Mouse (Mus musculus) Patski (cell line): ENCODE data around the gene Mfsd10. TPM values are rescaled to one million over a fixed set of nuclear protein-coding genes. Genes with fewer than 3 reads are reported as not detected.

ENCODE experiments used
- ATAC-seq: fragments of 100-300 bp; one replicate; pipeline ENCODE4 v1.8.0; 2021
- CTCF ChIA-PET: fragments of 350-600 bp; sonication (Branson Sonifier 250); formaldehyde crosslinking; loops from one replicate; lab custom pipeline; 2022; ENCODE audit warnings: inconsistent platforms; lab: Charles Lee
- POLR2A ChIA-PET: fragments of 350-600 bp; sonication (Branson Sonifier 250); formaldehyde crosslinking; loops from one replicate; lab custom pipeline; 2022; ENCODE audit warnings: antibody characterized with exemption, inconsistent platforms; lab: Charles Lee
- DNase-seq: peaks from one replicate; pipeline ENCODE4 v3.0.0-alpha.2; 2011; ENCODE audit warnings: low read depth, low spot score
- H3K27me3 ChIP-seq: fragments of 371-371 bp; one replicate; pipeline ENCODE4 v1.5.1; 2021
- CTCF ChIP-seq: fragments of 100-300 bp; IDR thresholded peaks from one replicate; pipeline ENCODE4 v1.5.1; 2021
- in situ Hi-C: fragments of 300-500 bp; cut with MboI; formaldehyde crosslinking; loops from 3 replicates; pipeline ENCODE4 v1.11.1; 2018; ENCODE audit warnings: low pct_unique_long_range_greater_than_20kb, mixed read lengths
- polyA plus RNA-seq: library from polyadenylated mRNA; unstranded; gene quantifications from one replicate; pipeline ENCODE4 v1.2.3, GENCODE M21; 2021

Mfsd10 gene
- polyA plus RNA-seq, 1 experiment from 2014 or later = 106 TPM

GRCm38 (mm10) chr5:34652961-34653360 lies 15.9 kb upstream of the Mfsd10 start:
- no peaks in the 10 kb centered on the region for H3K27me3 ChIP-seq
- ChIA-PET CTCF (interaction anchor here (2.0 kb wide), 1 partner anchor 16 kb away, joined by 6 read pairs; the partner anchor contains the start of gene Mfsd10), POLR2A (interaction anchor here (0.7 kb wide), 1 partner anchor 12 kb away, joined by 6 read pairs; no protein-coding TSS in a partner anchor)
- DNase-seq (no peak), ATAC-seq (no peak)
- no peak for TF ChIP-seq CTCF
- in situ Hi-C loops = no loop called here

GRCm38 (mm10) chr5:34647581-34647980 lies 10.6 kb upstream of the Mfsd10 start:
- no peaks in the 10 kb centered on the region for H3K27me3 ChIP-seq
- DNase-seq = no peak
- in situ Hi-C loops = no loop called here
- ATAC-seq = no peak
- ChIA-PET POLR2A (interaction anchor here (1.2 kb wide), 1 partner anchor 10 kb away, joined by 4 read pairs; no protein-coding TSS in a partner anchor), CTCF (interaction anchor here (0.6 to 4.5 kb wide), 9 partner anchors 8 to 132 kb away, joined by 3 to 30 read pairs (median 5); partner anchors contain the start of genes Grk4, Mfsd10 and Nop14)
- peak; percentile 79 for TF ChIP-seq CTCF

DNA sequence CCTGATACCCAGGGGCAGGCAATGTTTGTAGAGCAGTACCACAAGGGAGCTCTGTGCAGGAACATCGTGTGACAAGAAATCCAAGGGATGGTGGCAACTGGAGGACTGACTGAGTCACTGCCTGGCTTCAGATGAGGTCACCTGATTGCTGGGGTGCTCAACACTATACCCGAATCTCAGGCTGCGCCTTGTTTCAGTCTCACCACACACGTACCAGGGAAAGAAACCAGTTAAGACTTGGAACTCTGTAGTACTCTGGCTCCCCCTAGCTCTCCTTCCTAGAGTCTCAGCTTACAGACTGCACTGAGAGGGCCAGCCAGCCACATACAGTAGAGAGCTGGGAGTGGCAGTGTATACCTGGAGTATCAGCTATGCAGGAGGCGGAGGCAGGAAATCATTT lies 5.9 kb upstream of the Mfsd10 start:
- DNase-seq = no peak
- ChIA-PET CTCF (interaction anchor here (0.9 to 1.3 kb wide), 3 partner anchors 96 to 124 kb away, joined by 3 read pairs; no protein-coding TSS in a partner anchor), POLR2A (no interaction called here)
- TF ChIP-seq CTCF = no peak
- in situ Hi-C loops = no loop called here
- no peak for ATAC-seq
- H3K27me3 ChIP-seq = no peaks in the 10 kb centered on the region

DNA sequence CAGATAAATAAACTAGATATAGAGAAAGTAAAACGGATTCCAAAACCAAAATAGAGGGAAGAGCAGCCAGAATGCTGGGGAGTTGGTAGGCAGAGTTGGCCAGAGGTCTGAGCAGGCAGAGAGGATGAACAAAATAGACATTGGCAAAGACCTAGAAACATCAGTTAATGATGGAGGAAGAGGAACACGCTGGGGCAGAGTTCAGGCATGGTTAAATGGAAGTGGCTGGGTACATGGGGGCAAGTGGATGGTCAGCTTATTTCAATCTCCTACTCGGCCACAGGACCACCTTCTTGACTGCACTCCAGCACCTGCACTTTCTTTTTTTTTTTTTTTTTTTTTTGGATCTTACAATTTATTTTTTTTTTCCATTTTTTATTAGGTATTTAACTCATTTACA lies 5.0 kb upstream of the Mfsd10 start:
- DNase-seq = no peak
- H3K27me3 ChIP-seq = no peaks in the 10 kb centered on the region
- CTCF ChIA-PET = no interaction called here
- in situ Hi-C loops = no loop called here
- no peak for ATAC-seq
- POLR2A ChIA-PET = no interaction called here
- TF ChIP-seq CTCF = no peak

GRCm38 (mm10) chr5:34637591-34638156 lies 662 bp upstream of the Mfsd10 start:
- POLR2A ChIA-PET = interaction anchor here (0.5 to 3.1 kb wide), 6 partner anchors 10 to 236 kb away, joined by 3 to 17 read pairs (median 4); partner anchors contain the start of genes Add1, Grk4 and Nop14
- ATAC-seq (no peak), DNase-seq (no peak)
- in situ Hi-C loops = loop anchor here (5.0 kb wide), 1 partner anchor 125 kb away; the partner anchor contains the start of gene Tnip2
- no peak for TF ChIP-seq CTCF
- no peaks in the 10 kb centered on the region for H3K27me3 ChIP-seq
- CTCF ChIA-PET = interaction anchor here (0.9 to 4.9 kb wide), 9 partner anchors 8 to 120 kb away, joined by 3 to 30 read pairs (median 6); partner anchors contain the start of genes Grk4 and Nop14

DNA sequence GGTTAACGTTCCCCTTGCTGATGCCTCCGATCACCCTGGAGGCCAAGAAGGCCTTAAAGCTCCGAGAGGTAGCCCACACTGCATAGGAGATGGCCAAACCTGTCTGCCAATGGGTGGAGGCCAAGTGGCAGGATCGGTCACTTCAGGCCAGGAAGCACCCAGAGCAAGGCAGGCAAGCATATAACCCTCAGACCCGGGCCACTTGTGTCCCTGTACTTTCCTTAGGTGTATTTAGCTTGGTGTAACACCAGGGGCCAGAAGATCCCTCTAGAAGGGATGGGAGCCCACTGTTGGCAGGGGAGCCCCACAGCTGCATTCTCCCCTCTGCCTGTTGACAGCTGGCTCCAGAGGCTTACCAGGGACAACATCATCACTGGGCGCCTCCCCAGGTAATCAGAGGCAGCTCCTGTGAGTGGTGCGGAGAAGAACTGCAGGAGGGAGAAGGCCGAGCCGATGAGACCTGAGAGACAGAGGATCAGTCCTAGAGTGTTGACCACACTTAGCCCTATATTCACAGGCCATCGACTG lies 1.3 kb downstream of the Mfsd10 start:
- CTCF ChIA-PET = interaction anchor here (1.0 to 4.9 kb wide), 13 partner anchors 9 to 122 kb away, joined by 3 to 30 read pairs (median 5); partner anchors contain the start of genes Grk4, Nop14 and Tnip2
- H3K27me3 ChIP-seq = no peaks in the 10 kb centered on the region
- DNase-seq = no peak
- ATAC-seq = no peak
- in situ Hi-C loops = loop anchor here (5.0 kb wide), 1 partner anchor 123 kb away; the partner anchor contains the start of gene Tnip2
- POLR2A ChIA-PET = interaction anchor here (0.7 to 3.1 kb wide), 12 partner anchors 12 to 253 kb away, joined by 3 to 17 read pairs (median 4); partner anchors contain the start of genes Add1, Grk4 and Nop14
- no peak for TF ChIP-seq CTCF

DNA sequence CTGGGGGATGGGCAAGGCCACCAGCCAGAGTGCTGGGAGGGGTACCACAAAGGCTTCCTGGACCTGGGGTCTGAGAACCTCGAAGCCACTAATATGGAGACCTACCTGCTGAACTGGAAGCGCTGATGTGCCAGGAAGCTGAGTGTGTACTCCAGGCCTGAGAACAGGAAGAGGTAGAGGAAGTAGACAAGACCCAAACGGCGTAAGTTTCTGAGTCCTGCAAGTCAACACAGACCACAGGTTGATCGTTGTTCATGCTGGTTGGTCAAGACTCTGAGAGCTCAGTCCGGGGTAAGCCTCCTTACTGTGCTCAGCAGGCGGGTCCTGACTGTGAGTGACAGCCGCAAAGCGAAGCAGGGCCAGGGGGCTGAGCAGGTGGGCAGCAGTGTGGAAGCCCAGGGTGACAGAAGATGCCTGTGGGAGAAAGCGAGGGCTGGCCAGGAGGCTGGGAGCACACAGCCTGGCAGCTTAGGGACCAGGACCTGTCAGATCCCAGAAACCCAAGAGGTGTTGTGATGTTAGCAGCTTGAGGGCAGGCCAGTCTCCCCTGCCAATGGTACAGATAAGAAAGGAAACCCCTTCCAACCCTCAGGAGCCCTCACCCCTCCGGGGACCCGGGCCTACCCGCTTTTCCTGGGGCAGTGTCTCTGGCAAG lies 2.1 kb downstream of the Mfsd10 start:
- no peak for TF ChIP-seq CTCF
- in situ Hi-C loops = loop anchor here (5.0 kb wide), 1 partner anchor 123 kb away; the partner anchor contains the start of gene Tnip2
- ChIA-PET POLR2A (interaction anchor here (1.3 to 3.1 kb wide), 3 partner anchors 11 to 61 kb away, joined by 3 to 17 read pairs (median 9); partner anchors contain the start of gene Add1), CTCF (interaction anchor here (3.5 to 4.9 kb wide), 2 partner anchors 11 to 25 kb away, joined by 29 to 30 read pairs; partner anchors contain the start of genes Grk4 and Nop14)
- H3K27me3 ChIP-seq = no peaks in the 10 kb centered on the region
- DNase-seq = no peak
- ATAC-seq = no peak

DNA sequence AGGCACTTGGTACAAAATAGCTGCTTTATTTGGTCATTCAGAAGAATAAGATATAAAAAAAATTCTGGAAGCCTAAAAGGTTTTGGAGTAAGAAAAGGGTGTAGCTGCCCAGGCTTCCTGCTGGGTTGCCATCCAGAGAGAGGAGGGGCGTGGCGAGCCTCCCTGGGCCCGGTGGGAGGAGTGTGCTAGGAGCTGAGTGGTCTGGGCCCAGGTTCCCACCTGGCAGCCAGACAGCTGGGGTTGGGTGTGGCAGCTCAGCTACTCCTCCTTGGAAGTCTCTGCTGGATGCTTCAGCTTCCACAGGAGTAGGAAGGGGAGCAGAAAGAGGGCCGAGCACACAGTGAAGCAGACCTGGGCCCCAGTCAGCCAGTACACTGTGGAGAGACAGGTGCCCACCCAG lies 3.4 kb downstream of the Mfsd10 start:
- H3K27me3 ChIP-seq = no peaks in the 10 kb centered on the region
- ChIA-PET POLR2A (interaction anchor here (0.9 kb wide), 1 partner anchor 26 kb away, joined by 3 read pairs; the partner anchor contains the start of genes Grk4 and Nop14), CTCF (interaction anchor here (0.9 to 1.2 kb wide), 2 partner anchors 16 to 92 kb away, joined by 3 read pairs; no protein-coding TSS in a partner anchor)
- TF ChIP-seq CTCF = no peak
- ATAC-seq (no peak), DNase-seq (no peak)
- in situ Hi-C loops = no loop called here

GRCm38 (mm10) chr5:34632996-34633395 lies 4.0 kb downstream of the Mfsd10 start:
- ChIA-PET CTCF (interaction anchor here (0.9 to 1.7 kb wide), 4 partner anchors 10 to 91 kb away, joined by 3 to 5 read pairs (median 4); no protein-coding TSS in a partner anchor), POLR2A (no interaction called here)
- DNase-seq (no peak), ATAC-seq (no peak)
- H3K27me3 ChIP-seq = no peaks in the 10 kb centered on the region
- TF ChIP-seq CTCF = no peak
- in situ Hi-C loops = no loop called here

GRCm38 (mm10) chr5:34609966-34610365 lies 27.0 kb downstream of the Mfsd10 start:
- DNase-seq (no peak), ATAC-seq (no peak)
- H3K27me3 ChIP-seq = no peaks in the 10 kb centered on the region
- no peak for TF ChIP-seq CTCF
- CTCF ChIA-PET = interaction anchor here (1.4 kb wide), 1 partner anchor 32 kb away, joined by 3 read pairs; no protein-coding TSS in a partner anchor
- POLR2A ChIA-PET = interaction anchor here (0.7 kb wide), 1 partner anchor 943 kb away, joined by 10 read pairs; no protein-coding TSS in a partner anchor
- in situ Hi-C loops = no loop called here
